Mouse (Mus musculus) hindbrain, embryonic 16.5 days (tissue): ENCODE results near the gene Ppp1r27. TPM values are rescaled to one million over a fixed set of nuclear protein-coding genes. Genes with fewer than 3 reads are reported as not detected.

Experiments used
- ATAC-seq: fragments of 200-750 bp; cut with Nextera tagmentation; 2 replicates; pipeline ENCODE4 v1.8.0; 2017; ENCODE audit warnings: moderate TSS enrichment, moderate library complexity
- H3K27ac ChIP-seq: fragments of 300-500 bp; sonication (generic); 2 replicates; pipeline ENCODE4 v1.5.1; 2014; ENCODE audit warnings: low read depth, mild to moderate bottlenecking, control low read depth, low read length, moderate library complexity
- H3K27me3 ChIP-seq: fragments of 300-500 bp; sonication (generic); replicated peaks from 2 replicates; pipeline ENCODE4 v1.6.1; 2014; ENCODE audit warnings: low read length; ENCODE audit not compliant: control insufficient read depth, insufficient read depth
- H3K36me3 ChIP-seq: fragments of 300-500 bp; sonication (generic); 2 replicates; pipeline ENCODE4 v1.6.1; 2014; ENCODE audit warnings: mild to moderate bottlenecking, low read length, moderate library complexity, mixed read lengths; ENCODE audit not compliant: control insufficient read depth, insufficient read depth
- H3K4me1 ChIP-seq: fragments of 300-500 bp; sonication (generic); 2 replicates; pipeline ENCODE4 v1.6.1; 2014; ENCODE audit warnings: low read depth, low read length; ENCODE audit not compliant: control insufficient read depth, insufficient read depth
- H3K4me2 ChIP-seq: fragments of 300-500 bp; sonication (generic); 2 replicates; pipeline ENCODE4 v1.6.1; 2014; ENCODE audit warnings: mild to moderate bottlenecking, low read length, control low read depth, moderate library complexity
- H3K4me3 ChIP-seq: fragments of 300-500 bp; sonication (generic); 2 replicates; pipeline ENCODE4 v1.5.1; 2014; ENCODE audit warnings: mild to moderate bottlenecking, low read length, control low read depth, moderate library complexity
- H3K9ac ChIP-seq: fragments of 300-500 bp; sonication (generic); 2 replicates; pipeline ENCODE4 v1.6.1; 2014; ENCODE audit warnings: low read depth, mild to moderate bottlenecking, control low read depth, low read length, moderate library complexity
- H3K9me3 ChIP-seq: fragments of 300-500 bp; sonication (generic); 2 replicates; pipeline ENCODE4 v1.6.1; 2014; ENCODE audit warnings: mild to moderate bottlenecking, low read length, moderate library complexity; ENCODE audit not compliant: control insufficient read depth
- WGBS: fragments of 180-500 bp; shearing (Covaris S2); extraction: QIAGEN DNeasy Blood & Tissue Kit; methylation state at CpG from one replicate; pipeline ENCODE4 v1.1.7; 2014; 5-methylcytosine and 5-hydroxymethylcytosine counted together
- polyA plus RNA-seq: library from polyadenylated mRNA; unstranded; fragments of >200 nt; fragmentation: Nextera tagmentation; extraction: Ambion mirVana; gene quantifications from 2 replicates; pipeline ENCODE4 v1.2.1, GENCODE M21; 2015

The Ppp1r27 gene
- polyA plus RNA-seq, 1 experiment from 2014 or later: not detected

DNA sequence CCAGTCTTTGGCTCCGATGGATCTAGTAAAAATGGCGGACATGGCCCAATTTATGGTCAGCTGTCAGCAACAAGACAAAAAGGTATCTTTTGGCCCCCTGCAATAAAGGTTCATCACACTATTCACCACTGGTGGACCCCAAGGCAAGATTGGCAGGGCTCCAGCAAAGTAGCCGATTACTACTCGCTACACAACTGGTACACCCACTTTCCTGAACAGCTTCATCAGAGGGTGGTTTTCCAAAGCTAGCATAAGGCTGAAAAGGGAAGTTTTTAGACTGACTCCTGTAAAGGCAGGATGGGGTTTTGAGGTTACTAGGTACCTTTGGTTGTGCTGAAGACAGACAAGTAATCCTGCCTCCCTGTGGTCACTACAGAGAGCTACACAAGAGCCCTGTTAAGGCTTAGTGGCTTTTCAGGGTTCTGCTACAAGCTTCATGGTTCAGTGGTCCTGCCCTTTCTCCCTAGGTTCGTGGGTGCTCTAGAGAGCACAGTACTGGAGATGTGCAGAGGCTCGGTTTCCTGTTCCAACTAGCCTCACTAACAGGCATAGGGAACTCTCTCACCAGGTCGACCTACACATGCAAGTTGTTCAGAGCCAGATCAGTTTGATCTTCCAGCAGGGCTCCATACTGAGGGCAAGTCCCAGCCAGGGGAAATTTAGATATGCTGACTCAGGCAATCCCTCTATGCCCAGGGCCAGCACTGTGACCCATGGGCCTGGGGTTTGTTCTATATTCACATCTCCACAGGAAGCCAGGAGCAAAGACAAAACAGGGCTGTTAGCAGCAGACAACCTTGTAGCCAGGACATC, 26.5 kb upstream of the Ppp1r27 start:
- Histone ChIP-seq H3K4me2 (no peak overlapping the region), H3K4me1 (peaks cover 29% of the 10 kb centered on the region), H3K27ac (no peak overlapping the region), H3K36me3 (peaks cover 26% of the 10 kb centered on the region), H3K9ac (no peak overlapping the region), H3K4me3 (no peak overlapping the region), H3K27me3 (no peaks in the 10 kb centered on the region), H3K9me3 (no peaks in the 10 kb centered on the region)
- 81% methylated on average over 7 of the region's 7 CpGs for WGBS
- ATAC-seq: no peak

DNA sequence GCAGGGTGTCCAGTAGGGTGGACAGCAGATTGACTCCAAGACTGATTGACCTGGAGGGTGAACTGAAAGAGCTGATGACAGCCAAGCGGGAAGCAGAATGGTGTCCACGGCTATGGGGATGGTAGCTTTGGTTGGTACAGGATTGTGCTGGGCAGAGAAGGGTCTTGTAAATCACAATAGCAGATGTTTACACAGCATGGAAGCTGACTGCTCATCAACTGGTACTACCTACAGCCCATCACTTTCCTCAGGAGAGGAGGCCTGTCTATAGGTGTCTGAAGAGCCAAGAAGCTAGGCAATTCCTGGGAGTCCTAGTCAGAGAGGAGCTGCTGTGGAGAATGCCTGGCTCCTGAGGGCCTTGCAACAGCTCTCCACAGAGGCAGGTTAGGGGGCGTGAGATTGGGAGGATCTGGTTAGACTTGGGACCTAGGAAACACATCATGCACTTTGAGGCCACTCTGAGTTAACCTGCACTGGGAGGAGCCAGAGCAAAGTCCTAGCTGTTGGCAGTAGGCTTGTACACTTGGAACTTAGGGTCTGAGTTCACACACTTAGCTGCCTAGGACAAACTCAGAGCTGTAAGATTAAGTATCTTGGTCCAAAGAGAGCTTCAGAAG, 25.5 kb upstream of the Ppp1r27 start:
- Histone ChIP-seq H3K27ac (no peak overlapping the region), H3K36me3 (peaks cover 26% of the 10 kb centered on the region), H3K9ac (no peak overlapping the region), H3K27me3 (no peaks in the 10 kb centered on the region), H3K4me1 (peaks cover 33% of the 10 kb centered on the region), H3K9me3 (no peaks in the 10 kb centered on the region), H3K4me2 (no peak overlapping the region), H3K4me3 (no peak overlapping the region)
- ATAC-seq: no peak
- WGBS: 80% methylated on average over 3 of the region's 3 CpGs

DNA sequence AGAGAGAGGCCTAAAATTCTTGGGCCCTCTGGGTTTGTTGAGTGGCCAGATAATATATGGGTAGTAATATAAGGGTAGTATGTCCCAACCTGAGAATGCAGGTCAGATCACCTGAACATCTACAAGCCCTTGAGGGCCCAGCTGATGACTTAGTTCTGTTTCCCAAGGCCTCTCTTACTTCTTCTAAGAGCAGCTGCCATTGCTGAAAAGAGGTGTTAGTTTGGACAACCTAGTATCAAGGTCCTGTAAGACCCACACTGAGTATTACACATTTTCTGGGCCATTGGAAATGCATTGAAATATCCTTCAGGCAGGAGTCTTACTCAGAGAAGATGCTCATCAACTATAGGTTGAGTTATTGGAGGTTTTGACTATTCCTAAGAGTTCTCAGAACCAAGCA, 25.0 kb upstream of the Ppp1r27 start:
- H3K9me3 ChIP-seq: no peaks in the 10 kb centered on the region
- peaks cover 38% of the 10 kb centered on the region for H3K4me1 ChIP-seq
- no peak overlapping the region for H3K27ac ChIP-seq
- no peak for ATAC-seq
- no peak overlapping the region for H3K9ac ChIP-seq
- H3K27me3 ChIP-seq: no peaks in the 10 kb centered on the region
- H3K4me3 ChIP-seq: no peak overlapping the region
- H3K4me2 ChIP-seq: no peak overlapping the region
- H3K36me3 ChIP-seq: peaks cover 27% of the 10 kb centered on the region

DNA sequence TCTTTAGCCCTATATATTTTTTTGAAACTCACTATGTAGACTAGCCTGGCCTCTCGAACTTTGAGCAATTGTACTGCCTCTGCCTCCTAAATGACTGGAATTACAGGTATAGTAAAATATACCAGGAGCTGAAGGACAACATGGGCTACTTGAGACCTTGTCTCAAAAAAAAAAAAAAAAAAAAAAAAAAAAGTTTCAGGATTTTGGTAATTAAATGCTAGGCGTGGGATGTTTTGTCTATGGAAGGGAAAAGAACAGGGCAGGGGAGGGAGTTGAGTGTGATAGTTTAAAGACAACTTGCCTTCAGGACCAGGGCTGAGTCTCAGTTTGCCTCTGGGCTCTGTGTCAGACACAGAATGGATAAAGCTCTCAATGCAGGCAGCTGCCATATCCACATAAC, 24.1 kb upstream of the Ppp1r27 start:
- peaks cover 32% of the 10 kb centered on the region for H3K4me1 ChIP-seq

DNA sequence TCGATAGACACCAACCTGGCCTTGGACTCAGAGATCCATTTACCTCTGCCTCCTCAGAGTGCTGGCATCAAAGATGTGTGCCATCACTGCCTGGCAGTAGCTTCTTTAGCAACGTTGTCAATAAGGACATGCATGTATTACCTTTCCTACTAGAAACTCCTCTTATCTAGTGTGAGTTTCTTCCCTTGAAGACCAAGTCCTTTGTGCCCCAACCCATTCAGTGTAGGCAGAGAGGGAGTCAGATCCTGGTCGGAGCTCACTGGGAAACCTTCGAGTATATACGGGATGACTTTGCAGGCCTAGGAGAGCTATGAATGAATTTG, 23.3 kb upstream of the Ppp1r27 start:
- ATAC-seq: no peak
- no peaks in the 10 kb centered on the region for H3K27me3 ChIP-seq
- H3K27ac ChIP-seq: no peak overlapping the region
- peak overlapping the region; percentile 69 for H3K4me2 ChIP-seq
- peak overlapping the region; percentile 69 for H3K4me3 ChIP-seq
- H3K4me1 ChIP-seq: peaks cover 24% of the 10 kb centered on the region
- H3K9me3 ChIP-seq: no peaks in the 10 kb centered on the region
- H3K36me3 ChIP-seq: peaks cover 29% of the 10 kb centered on the region
- H3K9ac ChIP-seq: peak overlapping the region; percentile 37
- WGBS: 50% methylated on average over 5 of the region's 5 CpGs

More for the DNA sequence above, 24.1 kb upstream of the Ppp1r27 start:
- H3K27ac ChIP-seq: no peak overlapping the region
- H3K36me3 ChIP-seq: peaks cover 34% of the 10 kb centered on the region
- no peaks in the 10 kb centered on the region for H3K27me3 ChIP-seq
- H3K9ac ChIP-seq: no peak overlapping the region
- no peaks in the 10 kb centered on the region for H3K9me3 ChIP-seq
- no peak for ATAC-seq
- H3K4me2 ChIP-seq: no peak overlapping the region
- no peak overlapping the region for H3K4me3 ChIP-seq
- 88% methylated on average over 2 of the region's 2 CpGs for WGBS

DNA sequence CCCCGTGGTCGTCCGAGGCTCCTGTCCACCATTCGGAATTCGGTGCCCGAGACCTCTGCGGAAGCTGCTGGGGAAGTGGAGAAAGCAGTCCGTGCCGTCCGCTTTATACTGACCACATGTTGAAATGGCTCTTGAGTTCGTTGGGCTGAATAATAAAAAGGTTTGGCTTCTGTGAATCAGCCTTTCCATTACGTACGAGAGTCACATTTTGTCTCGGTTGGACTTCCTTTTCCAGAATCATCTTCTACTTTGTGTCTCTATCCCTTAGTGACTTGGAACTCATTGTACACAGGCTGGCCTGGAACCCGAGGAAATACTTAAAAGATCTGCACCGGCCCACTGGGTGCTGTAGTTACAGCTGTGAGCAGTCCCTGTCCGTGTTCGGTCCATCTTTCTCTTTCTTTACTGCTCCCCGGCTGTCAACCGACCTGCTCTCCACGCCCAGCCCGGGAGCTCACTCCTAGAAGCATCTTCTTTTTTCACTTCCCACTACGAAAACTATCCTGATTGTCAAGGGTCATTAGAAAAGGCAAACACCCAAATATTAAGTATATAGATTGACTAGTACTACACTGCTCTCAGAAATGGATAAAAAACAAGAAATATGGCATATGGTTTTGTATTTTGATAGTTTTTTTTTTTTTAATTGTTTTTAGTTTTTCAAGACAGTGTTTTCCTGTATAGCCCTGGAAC, 22.8 kb upstream of the Ppp1r27 start:
- Histone ChIP-seq H3K9ac (peak overlapping the region; percentile 80), H3K4me1 (peaks cover 21% of the 10 kb centered on the region), H3K9me3 (no peaks in the 10 kb centered on the region), H3K27me3 (no peaks in the 10 kb centered on the region), H3K27ac (peak overlapping the region; percentile 85), H3K4me2 (peak overlapping the region; percentile 69), H3K4me3 (peak overlapping the region; percentile 69), H3K36me3 (peaks cover 25% of the 10 kb centered on the region)
- no peak; the same call in 1 of the 2 replicates for ATAC-seq
- WGBS: under 1% methylated on average over 23 of the region's 23 CpGs

DNA sequence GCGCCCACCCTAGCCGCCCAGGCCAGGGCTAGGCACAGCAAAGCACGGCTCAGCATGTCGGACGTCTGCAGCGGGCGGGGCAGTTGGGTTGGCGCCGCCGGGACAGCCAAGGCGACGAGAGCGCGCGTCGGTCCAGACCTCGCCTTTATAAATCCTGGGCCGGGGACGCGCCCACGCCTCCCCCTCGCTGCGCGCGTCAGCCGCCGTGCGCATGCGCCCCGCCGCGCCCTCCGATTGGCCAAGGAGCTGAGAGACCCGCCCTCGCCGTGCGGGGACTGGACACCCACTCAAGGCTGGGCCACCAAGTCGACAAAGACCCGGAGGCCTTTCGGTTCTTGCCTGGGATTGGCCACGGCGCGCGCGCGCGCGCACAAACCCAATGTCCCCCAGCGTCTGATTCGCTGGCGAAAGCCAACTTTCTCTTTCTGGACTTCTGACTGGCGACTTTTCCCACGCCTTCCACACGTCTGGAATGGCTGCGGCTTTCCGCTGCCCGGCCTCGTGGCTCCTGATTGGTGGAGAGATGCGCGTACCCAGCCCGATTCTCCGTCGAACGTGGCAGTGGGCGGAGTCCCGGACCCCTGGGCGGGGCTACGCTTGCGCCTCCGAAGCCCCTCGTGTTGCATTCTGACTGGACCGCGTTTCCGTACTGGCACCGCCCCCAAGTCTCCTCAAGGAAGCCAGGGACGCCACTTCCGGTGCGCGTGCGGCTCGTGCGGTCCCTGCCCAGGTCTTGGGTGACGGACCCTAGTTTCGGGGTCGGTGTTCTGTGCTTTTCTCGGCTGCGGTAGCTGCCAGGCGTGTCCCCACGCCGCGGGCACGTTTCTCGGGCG, 22.0 kb upstream of the Ppp1r27 start, which contains the start of gene P4hb:
P4hb (minus strand) TSS at position 502 of the 833 bp plus-strand sequence.
- Histone ChIP-seq H3K27me3 (no peaks in the 10 kb centered on the region), H3K9ac (peak within 1 kb of the TSS; percentile 81), H3K4me3 (peak within 1 kb of the TSS; percentile 69), H3K36me3 (peaks cover 22% of the 10 kb centered on the region), H3K4me1 (peaks cover 20% of the 10 kb centered on the region), H3K27ac (peak within 1 kb of the TSS; percentile 85), H3K4me2 (peak within 1 kb of the TSS; percentile 77), H3K9me3 (no peaks in the 10 kb centered on the region)
- WGBS: under 1% methylated on average over 87 of the region's 94 CpGs
- peak; percentile 98 for ATAC-seq

DNA sequence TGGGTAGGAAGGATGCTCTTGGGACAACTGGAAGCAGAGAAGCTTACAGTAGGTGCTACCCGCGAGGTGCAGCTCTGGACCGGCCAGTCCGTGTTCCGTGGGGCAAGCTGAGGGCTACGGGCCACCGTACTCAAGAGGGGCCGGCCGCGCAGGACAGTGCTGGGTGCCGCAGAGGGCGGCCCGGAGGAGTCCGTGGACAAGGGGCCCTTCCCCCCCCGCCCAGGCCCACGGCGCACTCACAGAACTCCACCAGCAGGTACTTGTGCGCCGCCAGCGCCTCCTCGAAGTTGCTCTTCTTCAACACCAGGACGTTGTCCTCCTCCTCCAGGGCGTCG, 21.5 kb upstream of the Ppp1r27 start:
- Histone ChIP-seq H3K9me3 (no peaks in the 10 kb centered on the region), H3K4me3 (peak overlapping the region; percentile 69), H3K4me2 (peak overlapping the region; percentile 77), H3K36me3 (peaks cover 20% of the 10 kb centered on the region), H3K27ac (peak overlapping the region; percentile 76), H3K27me3 (no peaks in the 10 kb centered on the region), H3K9ac (peak overlapping the region; percentile 81), H3K4me1 (peaks cover 20% of the 10 kb centered on the region)
- ATAC-seq: peak; percentile 19
- 0% methylated on average over 15 of the region's 24 CpGs for WGBS
